Mouse (Mus musculus): ENCODE data around the gene Rhoc. TPM values are rescaled to one million over a fixed set of nuclear protein-coding genes. Genes with fewer than 3 reads are reported as not detected.
"Not testable (repeated sequence)": the region's sequence is repeated elsewhere in the genome, so short reads cannot be mapped to it uniquely, and the experiment has no call there.

The Rhoc gene
- polyA plus RNA-seq (2015; fragmentation: Nextera tagmentation; extraction: Ambion mirVana): 82.9 and 83.0 TPM in 2 replicates

GRCm38 (mm10) chr3:104788075-104788474 is at the start of gene Rhoc:
Gene Rhoc, plus strand, starts transcription at chr3:104788375.
- no peak for ATAC-seq (ENCODE audit: low read depth)
- peak within 1 kb of the TSS; percentile 45 for H3K4me3 ChIP-seq
- peak within 1 kb of the TSS; percentile 86 for H3K4me2 ChIP-seq
- H3K27me3 ChIP-seq: peaks cover 42% of the 10 kb centered on the region
- WGBS: 39% methylated on average over 3 of the region's 3 CpGs
- no peaks in the 10 kb centered on the region for H3K9me3 ChIP-seq
- no peaks in the 10 kb centered on the region for H3K36me3 ChIP-seq
- peak within 1 kb of the TSS; percentile 62 for H3K27ac ChIP-seq (replicated peaks)
- peaks cover 49% of the 10 kb centered on the region for H3K4me1 ChIP-seq (replicated peaks)
- peak within 1 kb of the TSS; percentile 72 for H3K9ac ChIP-seq

GRCm38 (mm10) chr3:104741954-104742353 is 46.2 kb upstream of the Rhoc start:
- Histone ChIP-seq H3K4me1 (replicated peaks) (no peaks in the 10 kb centered on the region), H3K27me3 (no peaks in the 10 kb centered on the region), H3K4me2 (no peak overlapping the region), H3K27ac (replicated peaks) (no peak overlapping the region), H3K9me3 (no peaks in the 10 kb centered on the region), H3K4me3 (no peak overlapping the region), H3K9ac (no peak overlapping the region), H3K36me3 (no peaks in the 10 kb centered on the region)
- no peak for ATAC-seq (ENCODE audit: low read depth)
- WGBS: 86% methylated on average over 3 of the region's 3 CpGs

- H3K4me1 ChIP-seq (replicated peaks): no peaks in the 10 kb centered on the region
- H3K9me3 ChIP-seq: no peaks in the 10 kb centered on the region
- no peak for ATAC-seq (ENCODE audit: low read depth)
- WGBS: 50% methylated on average over 1 of the region's 1 CpGs
- no peaks in the 10 kb centered on the region for H3K27me3 ChIP-seq
- H3K4me2 ChIP-seq: no peak overlapping the region
- no peak overlapping the region for H3K4me3 ChIP-seq
- H3K36me3 ChIP-seq: no peaks in the 10 kb centered on the region
- H3K27ac ChIP-seq (replicated peaks): no peak overlapping the region
- no peak overlapping the region for H3K9ac ChIP-seq
Measured at GRCm38 (mm10) chr3:104743161-104743560, 45.0 kb upstream of the Rhoc start.

GRCm38 (mm10) chr3:104743864-104744263 is 44.3 kb upstream of the Rhoc start:
- WGBS: 83% methylated on average over 1 of the region's 1 CpGs
- H3K9ac ChIP-seq: no peak overlapping the region
- H3K4me2 ChIP-seq: no peak overlapping the region
- no peak for ATAC-seq (ENCODE audit: low read depth)
- no peaks in the 10 kb centered on the region for H3K36me3 ChIP-seq
- no peaks in the 10 kb centered on the region for H3K9me3 ChIP-seq
- H3K4me1 ChIP-seq (replicated peaks): no peaks in the 10 kb centered on the region
- H3K27ac ChIP-seq (replicated peaks): no peak overlapping the region
- H3K27me3 ChIP-seq: no peaks in the 10 kb centered on the region
- no peak overlapping the region for H3K4me3 ChIP-seq

- not testable (repeated sequence) for ATAC-seq (ENCODE audit: low read depth); H3K36me3 ChIP-seq; H3K4me1 ChIP-seq (replicated peaks); H3K27ac ChIP-seq (replicated peaks); H3K27me3 ChIP-seq; H3K4me3 ChIP-seq; H3K9ac ChIP-seq; H3K9me3 ChIP-seq; H3K4me2 ChIP-seq
- 17% methylated on average over 19 of the region's 25 CpGs for WGBS
Measured at GRCm38 (mm10) chr3:104752845-104753244, 35.3 kb upstream of the Rhoc start.

- 1% methylated on average over 27 of the region's 27 CpGs for WGBS
- H3K4me3 ChIP-seq: peak overlapping the region; percentile 38
- no peaks in the 10 kb centered on the region for H3K36me3 ChIP-seq
- H3K9me3 ChIP-seq: no peaks in the 10 kb centered on the region
- H3K9ac ChIP-seq: peak overlapping the region; percentile 72
- H3K4me2 ChIP-seq: peak overlapping the region; percentile 62
- H3K27ac ChIP-seq (replicated peaks): no peak overlapping the region
- H3K27me3 ChIP-seq: peaks cover 29% of the 10 kb centered on the region
- peaks cover 9% of the 10 kb centered on the region for H3K4me1 ChIP-seq (replicated peaks)
- ATAC-seq (ENCODE audit: low read depth): peak; percentile 78
Measured at GRCm38 (mm10) chr3:104758406-104758805, 29.8 kb upstream of the Rhoc start.

GRCm38 (mm10) chr3:104758869-104759268 is 29.3 kb upstream of the Rhoc start:
- Histone ChIP-seq H3K27ac (replicated peaks) (no peak overlapping the region), H3K27me3 (peaks cover 25% of the 10 kb centered on the region), H3K4me2 (peak overlapping the region; percentile 62), H3K9ac (peak overlapping the region; percentile 72), H3K4me1 (replicated peaks) (peaks cover 9% of the 10 kb centered on the region), H3K4me3 (peak overlapping the region; percentile 38), H3K36me3 (no peaks in the 10 kb centered on the region), H3K9me3 (no peaks in the 10 kb centered on the region)
- WGBS: 15% methylated on average over 5 of the region's 5 CpGs
- peak; percentile 8; the same call in 1 of the 2 replicates for ATAC-seq (ENCODE audit: low read depth)

- H3K9me3 ChIP-seq; H3K27ac ChIP-seq (replicated peaks); H3K4me2 ChIP-seq; H3K36me3 ChIP-seq; H3K4me1 ChIP-seq (replicated peaks); ATAC-seq (ENCODE audit: low read depth); H3K4me3 ChIP-seq; H3K9ac ChIP-seq: not testable (repeated sequence)
- WGBS: 21% methylated on average over 20 of the region's 20 CpGs
- H3K27me3 ChIP-seq: peaks cover 22% of the 10 kb centered on the region
Measured at GRCm38 (mm10) chr3:104762103-104762863, 25.9 kb upstream of the Rhoc start.

- H3K4me1 ChIP-seq (replicated peaks): no peaks in the 10 kb centered on the region
Measured at GRCm38 (mm10) chr3:104765021-104765420, 23.2 kb upstream of the Rhoc start.

GRCm38 (mm10) chr3:104767141-104767540 is 21.0 kb upstream of the Rhoc start:
- H3K27ac ChIP-seq (replicated peaks): no peak overlapping the region
- no peak overlapping the region for H3K9ac ChIP-seq
- H3K36me3 ChIP-seq: no peaks in the 10 kb centered on the region
- no peaks in the 10 kb centered on the region for H3K9me3 ChIP-seq
- WGBS: 72% methylated on average over 2 of the region's 2 CpGs
- no peaks in the 10 kb centered on the region for H3K4me1 ChIP-seq (replicated peaks)
- no peak for ATAC-seq (ENCODE audit: low read depth)
- 0 out of 2 replicates have a peak, but pooled peaks cover 3% of the 10 kb centered on the region for H3K27me3 ChIP-seq
- H3K4me3 ChIP-seq: no peak overlapping the region
- no peak overlapping the region for H3K4me2 ChIP-seq

More at GRCm38 (mm10) chr3:104765021-104765420, 23.2 kb upstream of the Rhoc start:
- Histone ChIP-seq H3K4me2 (no peak overlapping the region), H3K9ac (no peak overlapping the region), H3K27me3 (peaks cover 17% of the 10 kb centered on the region), H3K27ac (replicated peaks) (no peak overlapping the region), H3K36me3 (no peaks in the 10 kb centered on the region), H3K4me3 (no peak overlapping the region), H3K9me3 (no peaks in the 10 kb centered on the region)
- no peak for ATAC-seq (ENCODE audit: low read depth)
- 17% methylated on average over 4 of the region's 4 CpGs for WGBS

- H3K9ac ChIP-seq: no peak overlapping the region
- no peaks in the 10 kb centered on the region for H3K4me1 ChIP-seq (replicated peaks)
- 82% methylated on average over 4 of the region's 4 CpGs for WGBS
- H3K36me3 ChIP-seq: no peaks in the 10 kb centered on the region
- no peak overlapping the region for H3K4me3 ChIP-seq
- H3K9me3 ChIP-seq: no peaks in the 10 kb centered on the region
- H3K27me3 ChIP-seq: peaks cover 3% of the 10 kb centered on the region; the same call in 1 of the 2 replicates
- no peak overlapping the region for H3K27ac ChIP-seq (replicated peaks)
- H3K4me2 ChIP-seq: no peak overlapping the region
- no peak for ATAC-seq (ENCODE audit: low read depth)
Measured at GRCm38 (mm10) chr3:104767716-104768115, 20.5 kb upstream of the Rhoc start.

GRCm38 (mm10) chr3:104769135-104769534 is 19.0 kb upstream of the Rhoc start:
- no peak overlapping the region for H3K9ac ChIP-seq
- WGBS: 36% methylated on average over 3 of the region's 3 CpGs
- H3K36me3 ChIP-seq: no peaks in the 10 kb centered on the region
- H3K27ac ChIP-seq (replicated peaks): no peak overlapping the region
- H3K4me2 ChIP-seq: no peak overlapping the region
- no peak for ATAC-seq (ENCODE audit: low read depth)
- H3K9me3 ChIP-seq: no peaks in the 10 kb centered on the region
- no peaks in the 10 kb centered on the region for H3K4me1 ChIP-seq (replicated peaks)
- no peak overlapping the region for H3K4me3 ChIP-seq
- peaks cover 5% of the 10 kb centered on the region; the same call in 1 of the 2 replicates for H3K27me3 ChIP-seq

All from neural tube, embryonic 13.5 days (tissue).